Mouse (Mus musculus): ENCODE results near the gene Angptl2. TPM values are rescaled to one million over a fixed set of nuclear protein-coding genes. Genes with fewer than 3 reads are reported as not detected.

Angptl2 gene
- total RNA-seq, 1 experiment, result 5.1 TPM

DNA sequence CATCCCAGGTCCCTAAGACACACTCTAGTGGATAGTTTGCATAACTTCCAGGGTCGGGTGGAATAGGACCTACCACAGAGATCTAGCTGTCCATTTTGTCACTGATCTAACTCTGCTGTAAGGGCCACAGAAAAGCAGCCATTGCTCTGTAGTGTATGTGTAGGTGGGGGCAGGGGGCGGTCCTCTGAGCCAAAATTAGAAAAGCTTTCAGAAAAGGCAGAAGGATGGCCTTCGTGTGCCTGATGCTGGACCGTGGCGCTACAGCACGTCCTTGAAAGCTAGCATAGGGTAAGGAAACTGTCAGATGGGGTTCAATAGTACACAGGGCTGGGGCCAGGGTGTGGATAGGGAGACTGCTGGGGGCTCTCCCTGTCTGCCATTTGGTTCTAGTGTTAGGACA, 29.0 kb downstream of the Angptl2 start:
- Histone ChIP-seq H3K9me3 (ENCODE audit: control insufficient read depth, insufficient read depth, low read depth, low read length) (no peaks in the 10 kb centered on the region), H3K36me3 (ENCODE audit: control insufficient read depth, insufficient read depth, low read length, poor library complexity, severe bottlenecking) (no peaks in the 10 kb centered on the region; the same call in 1 of the 2 replicates), H3K9ac (ENCODE audit: insufficient read depth, low read depth, low read length, poor library complexity, severe bottlenecking) (no peak overlapping the region), H3K4me3 (ENCODE audit: insufficient read depth in 1 of 2, low read depth in 1 of 2, low read length in 2 of 2, poor library complexity in 1 of 2, severe bottlenecking in 1 of 2) (no peak overlapping the region), H3K27ac (ENCODE audit: insufficient read depth, low read depth, low read length, poor library complexity, severe bottlenecking) (no peak overlapping the region), H3K4me1 (ENCODE audit: control insufficient read depth in 2 of 2, insufficient read depth in 2 of 2, low read length in 2 of 2, poor library complexity in 1 of 2) (no peaks in the 10 kb centered on the region)
- DNase-seq (ENCODE audit: low read depth, low spot score), result no peak
- in situ Hi-C loops (cut with MboI; ENCODE audit: low sequenced_read_pairs in 2 of 2, unreplicated experiment in 2 of 2), result no loop called here
- TF ChIP-seq HCFC1 (IDR thresholded peaks at IDR 0.05; ENCODE audit: borderline replicate concordance, insufficient read depth, low read length) (no peak), ZNF384 (IDR thresholded peaks at IDR 0.05; ENCODE audit: low read depth, low read length) (no peak), MAFK (IDR thresholded peaks at IDR 0.05; ENCODE audit: insufficient read depth, low read depth, low read length) (no peak), CHD2 (IDR thresholded peaks at IDR 0.05; ENCODE audit: low read depth, low read length) (no peak), ZC3H11A (IDR thresholded peaks at IDR 0.05; ENCODE audit: borderline replicate concordance, low read depth, low read length) (no peak)

DNA sequence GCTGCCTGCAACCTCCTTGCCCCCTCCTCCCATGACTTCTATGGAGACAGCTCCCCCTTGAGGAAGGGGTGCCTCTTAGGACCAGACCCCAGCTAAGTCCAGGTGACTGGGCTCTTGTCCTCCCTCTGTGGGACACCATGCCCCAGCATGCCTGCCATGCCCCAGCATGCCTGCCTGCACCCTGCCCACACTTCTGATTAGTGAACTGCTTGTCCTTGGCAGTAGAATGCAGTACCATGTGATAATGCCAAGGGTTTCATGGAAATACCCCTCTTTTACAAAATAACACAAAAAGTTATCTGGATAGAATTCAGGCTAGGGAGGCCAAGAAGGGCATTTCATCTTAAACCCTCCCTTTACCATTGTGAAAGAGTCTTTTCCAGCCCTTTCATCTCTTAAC, 29.5 kb downstream of the Angptl2 start:
- DNase-seq (ENCODE audit: low read depth, low spot score), result no peak
- Histone ChIP-seq H3K9me3 (ENCODE audit: control insufficient read depth, insufficient read depth, low read depth, low read length) (no peaks in the 10 kb centered on the region), H3K4me3 (ENCODE audit: insufficient read depth in 1 of 2, low read depth in 1 of 2, low read length in 2 of 2, poor library complexity in 1 of 2, severe bottlenecking in 1 of 2) (no peak overlapping the region), H3K27ac (ENCODE audit: insufficient read depth, low read depth, low read length, poor library complexity, severe bottlenecking) (no peak overlapping the region), H3K4me1 (ENCODE audit: control insufficient read depth in 2 of 2, insufficient read depth in 2 of 2, low read length in 2 of 2, poor library complexity in 1 of 2) (no peaks in the 10 kb centered on the region), H3K9ac (ENCODE audit: insufficient read depth, low read depth, low read length, poor library complexity, severe bottlenecking) (no peak overlapping the region), H3K36me3 (ENCODE audit: control insufficient read depth, insufficient read depth, low read length, poor library complexity, severe bottlenecking) (no peaks in the 10 kb centered on the region; the same call in 1 of the 2 replicates)
- TF ChIP-seq MAFK (IDR thresholded peaks at IDR 0.05; ENCODE audit: insufficient read depth, low read depth, low read length) (no peak), ZC3H11A (IDR thresholded peaks at IDR 0.05; ENCODE audit: borderline replicate concordance, low read depth, low read length) (no peak), ZNF384 (IDR thresholded peaks at IDR 0.05; ENCODE audit: low read depth, low read length) (no peak), HCFC1 (IDR thresholded peaks at IDR 0.05; ENCODE audit: borderline replicate concordance, insufficient read depth, low read length) (no peak), CHD2 (IDR thresholded peaks at IDR 0.05; ENCODE audit: low read depth, low read length) (no peak)
- in situ Hi-C loops (cut with MboI; ENCODE audit: low sequenced_read_pairs in 2 of 2, unreplicated experiment in 2 of 2), result no loop called here

DNA sequence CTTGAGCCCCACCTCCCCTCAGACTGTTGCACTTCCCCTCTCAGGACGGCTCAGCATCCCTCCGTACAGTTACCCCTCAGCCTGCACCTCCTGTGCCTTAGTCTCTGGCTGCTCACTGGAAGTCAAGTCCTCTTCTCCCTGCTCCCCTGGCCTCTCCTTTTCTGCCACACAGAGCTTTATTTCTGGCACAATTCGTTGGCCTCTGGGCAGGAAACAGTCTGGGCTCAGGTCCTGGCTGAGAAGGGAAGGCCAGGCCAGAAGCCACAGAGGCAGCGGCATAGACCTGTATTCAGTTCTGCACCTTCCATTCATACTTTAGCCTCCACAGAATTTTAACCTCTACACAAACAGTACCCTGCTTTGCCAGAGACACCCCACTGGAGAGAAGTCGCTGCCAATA, 31.0 kb downstream of the Angptl2 start:
- H3K4me3 ChIP-seq (ENCODE audit: insufficient read depth in 1 of 2, low read depth in 1 of 2, low read length in 2 of 2, poor library complexity in 1 of 2, severe bottlenecking in 1 of 2), result no peak overlapping the region
- H3K4me1 ChIP-seq (ENCODE audit: control insufficient read depth in 2 of 2, insufficient read depth in 2 of 2, low read length in 2 of 2, poor library complexity in 1 of 2), result no peaks in the 10 kb centered on the region
- no peak for TF ChIP-seq MAFK (IDR thresholded peaks at IDR 0.05; ENCODE audit: insufficient read depth, low read depth, low read length)
- TF ChIP-seq HCFC1 (IDR thresholded peaks at IDR 0.05; ENCODE audit: borderline replicate concordance, insufficient read depth, low read length), result no peak
- TF ChIP-seq ZNF384 (IDR thresholded peaks at IDR 0.05; ENCODE audit: low read depth, low read length), result no peak
- TF ChIP-seq ZC3H11A (IDR thresholded peaks at IDR 0.05; ENCODE audit: borderline replicate concordance, low read depth, low read length), result no peak
- no peak for TF ChIP-seq CHD2 (IDR thresholded peaks at IDR 0.05; ENCODE audit: low read depth, low read length)
- no peaks in the 10 kb centered on the region; the same call in 1 of the 2 replicates for H3K36me3 ChIP-seq (ENCODE audit: control insufficient read depth, insufficient read depth, low read length, poor library complexity, severe bottlenecking)
- H3K9me3 ChIP-seq (ENCODE audit: control insufficient read depth, insufficient read depth, low read depth, low read length), result no peaks in the 10 kb centered on the region
- in situ Hi-C loops (cut with MboI; ENCODE audit: low sequenced_read_pairs in 2 of 2, unreplicated experiment in 2 of 2), result no loop called here
- DNase-seq (ENCODE audit: low read depth, low spot score), result no peak
- no peak overlapping the region; the same call in 1 of the 2 replicates for H3K27ac ChIP-seq (ENCODE audit: insufficient read depth, low read depth, low read length, poor library complexity, severe bottlenecking)
- no peak overlapping the region for H3K9ac ChIP-seq (ENCODE audit: insufficient read depth, low read depth, low read length, poor library complexity, severe bottlenecking)

DNA sequence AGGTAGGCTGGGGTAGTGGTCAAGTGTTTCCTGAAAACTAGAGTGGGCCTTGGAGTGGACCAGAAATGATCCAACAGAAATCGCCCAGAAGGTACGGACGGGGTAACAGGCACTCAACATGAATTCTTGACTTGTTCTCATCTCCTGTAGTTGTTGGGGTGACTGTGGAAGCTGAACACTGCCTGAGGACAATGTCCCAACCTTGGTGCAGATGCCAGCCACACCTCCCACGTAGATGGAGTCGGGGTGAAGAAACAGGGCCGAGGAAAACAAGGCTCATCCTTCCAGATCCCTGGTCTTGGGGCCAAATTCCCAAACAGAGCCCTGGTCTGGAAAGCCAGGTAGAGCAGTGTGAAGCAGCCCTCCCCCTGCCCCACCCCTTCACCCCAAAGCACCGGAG, 32.7 kb downstream of the Angptl2 start:
- in situ Hi-C loops (cut with MboI; ENCODE audit: low sequenced_read_pairs in 2 of 2, unreplicated experiment in 2 of 2), result no loop called here
- TF ChIP-seq ZC3H11A (IDR thresholded peaks at IDR 0.05; ENCODE audit: borderline replicate concordance, low read depth, low read length), result no peak
- no peak for TF ChIP-seq HCFC1 (IDR thresholded peaks at IDR 0.05; ENCODE audit: borderline replicate concordance, insufficient read depth, low read length)
- TF ChIP-seq CHD2 (IDR thresholded peaks at IDR 0.05; ENCODE audit: low read depth, low read length), result no peak
- no peak for TF ChIP-seq ZNF384 (IDR thresholded peaks at IDR 0.05; ENCODE audit: low read depth, low read length)
- no peak for TF ChIP-seq MAFK (IDR thresholded peaks at IDR 0.05; ENCODE audit: insufficient read depth, low read depth, low read length)
- no peaks in the 10 kb centered on the region; the same call in 1 of the 2 replicates for H3K36me3 ChIP-seq (ENCODE audit: control insufficient read depth, insufficient read depth, low read length, poor library complexity, severe bottlenecking)
- H3K27ac ChIP-seq (ENCODE audit: insufficient read depth, low read depth, low read length, poor library complexity, severe bottlenecking), result no peak overlapping the region
- H3K9ac ChIP-seq (ENCODE audit: insufficient read depth, low read depth, low read length, poor library complexity, severe bottlenecking), result no peak overlapping the region
- no peak for DNase-seq (ENCODE audit: low read depth, low spot score)
- no peaks in the 10 kb centered on the region for H3K4me1 ChIP-seq (ENCODE audit: control insufficient read depth in 2 of 2, insufficient read depth in 2 of 2, low read length in 2 of 2, poor library complexity in 1 of 2)
- no peak overlapping the region for H3K4me3 ChIP-seq (ENCODE audit: insufficient read depth in 1 of 2, low read depth in 1 of 2, low read length in 2 of 2, poor library complexity in 1 of 2, severe bottlenecking in 1 of 2)
- H3K9me3 ChIP-seq (ENCODE audit: control insufficient read depth, insufficient read depth, low read depth, low read length), result no peaks in the 10 kb centered on the region

Data from ES-E14 (cell line).